Mouse (Mus musculus): ENCODE data around the gene Slc30a7. TPM values are rescaled to one million over a fixed set of nuclear protein-coding genes. Genes with fewer than 3 reads are reported as not detected.

Gene Slc30a7
- total RNA-seq, 1 experiment from 2014 or later: 30.7 TPM

Small RNA genes lying within 50 kb of the gene (microRNA-seq; reads per million reads assigned to microRNA genes)
- gene Mir669n: 0 reads per million in 2 experiments

Other genes starting within 250 kb of the Slc30a7 start
- gene Dph5, start 119.6 kb downstream of the Slc30a7 start, total RNA-seq (2021): 20.6 and 28.9 TPM in 2 replicates
- 17.8 and 20.9 TPM in 2 replicates for gene Extl2, start 56 bp upstream of the Slc30a7 start, total RNA-seq (2021)
- 25.7 and 27.2 TPM in 2 replicates for gene Vcam1, start 122.3 kb upstream of the Slc30a7 start, total RNA-seq (2021)
- gene Gpr88, start 246.1 kb upstream of the Slc30a7 start, total RNA-seq (2021): 0.44 and 0.49 TPM in 2 replicates

All from adrenal gland, postnatal 14 days (tissue).